Mouse (Mus musculus): ENCODE data around the gene Ciao1.
"Not testable (repeated sequence)": the region's sequence is repeated elsewhere in the genome, so short reads cannot be mapped to it uniquely, and the experiment has no call there.

Gene Ciao1

DNA sequence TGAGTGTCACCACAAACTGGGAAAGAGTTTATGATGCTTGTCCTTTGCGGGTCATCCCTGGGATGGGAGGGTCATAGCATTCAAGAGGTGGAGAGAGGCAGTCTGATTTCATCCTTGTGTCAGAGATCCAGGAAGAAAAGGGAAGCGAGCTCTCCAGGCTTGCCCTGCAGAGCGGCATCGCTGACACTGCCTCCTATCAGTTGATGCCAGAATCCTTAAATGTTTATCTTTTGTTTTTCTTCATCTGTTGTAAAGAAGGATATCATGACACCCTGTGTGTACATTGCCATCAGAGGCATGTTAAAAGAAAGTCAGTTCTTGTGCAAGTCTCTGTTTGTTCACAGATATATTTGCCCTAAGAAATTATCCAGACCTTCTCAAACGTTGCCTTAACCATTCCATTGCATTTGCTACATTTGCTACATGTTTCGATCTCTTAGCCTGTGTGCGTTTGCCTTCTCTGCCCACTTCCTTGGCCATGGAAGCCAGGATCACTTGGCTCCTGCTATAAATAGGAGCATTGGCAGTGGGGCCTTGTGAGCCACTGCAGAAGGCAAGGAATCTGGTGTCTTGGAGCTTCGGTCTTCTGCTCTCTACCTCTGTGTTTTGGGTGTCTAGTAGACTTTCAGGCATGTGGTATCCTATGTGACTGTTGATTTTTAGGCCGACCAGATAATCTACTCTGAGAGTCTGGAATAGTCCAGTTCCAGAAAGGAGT, 2.8 kb upstream of the Ciao1 start:
- DNase-seq (ENCODE audit: low spot score in 2 of 2) = no peak

DNA sequence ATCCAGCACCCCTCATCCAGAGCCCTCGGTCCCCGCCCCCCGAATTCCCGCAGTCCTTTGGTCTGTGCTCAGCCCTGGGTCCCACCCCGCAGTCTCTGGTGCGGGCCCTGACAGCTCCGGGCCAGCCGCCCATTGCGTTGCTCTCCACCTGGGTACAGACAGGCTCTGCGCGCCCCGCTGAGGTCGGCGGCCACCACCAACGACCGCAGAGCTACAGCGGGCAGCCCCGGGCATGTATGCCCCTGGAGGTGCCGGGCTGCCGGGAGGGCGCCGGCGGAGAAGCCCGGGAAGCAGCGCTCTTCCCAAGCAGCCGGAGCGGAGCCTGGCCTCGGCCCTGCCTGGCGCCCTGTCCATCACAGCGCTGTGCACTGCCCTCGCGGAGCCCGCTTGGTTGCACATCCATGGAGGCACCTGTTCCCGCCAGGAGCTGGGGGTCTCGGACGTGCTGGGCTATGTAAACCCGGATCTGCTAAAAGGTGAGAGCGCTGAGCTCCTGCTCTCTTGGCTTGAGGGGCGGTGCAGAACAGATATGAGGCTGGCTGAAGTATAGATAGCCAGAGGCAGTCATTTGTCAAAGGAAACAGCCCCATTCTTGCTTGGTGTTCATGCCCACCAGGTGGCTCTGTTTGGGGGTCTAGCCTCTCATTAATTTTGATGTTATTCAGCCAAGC, 853 bp upstream of the Ciao1 start:
- peak in 1 of 2 experiments; percentile 39 for DNase-seq (ENCODE audit: low spot score in 2 of 2)

DNA sequence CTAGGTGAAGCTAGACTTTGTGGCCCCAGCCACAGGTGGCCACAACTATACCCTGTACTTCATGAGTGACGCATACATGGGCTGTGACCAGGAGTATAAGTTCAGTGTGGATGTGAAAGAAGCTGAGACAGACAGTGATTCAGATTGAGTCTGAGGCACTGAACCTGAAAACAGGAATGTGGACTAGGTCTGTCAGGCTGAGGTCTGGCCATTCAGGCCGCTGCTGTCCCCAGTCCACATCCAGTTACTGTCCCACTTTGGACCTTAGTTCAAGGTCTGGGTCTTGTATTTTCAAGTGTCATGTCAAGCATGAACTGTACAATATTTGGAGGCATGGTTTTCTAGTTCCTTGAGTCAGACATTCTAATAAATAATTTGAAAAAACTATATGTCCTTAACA, 7.6 kb downstream of the Ciao1 start:
- DNase-seq (ENCODE audit: low spot score in 2 of 2) = no peak

DNA sequence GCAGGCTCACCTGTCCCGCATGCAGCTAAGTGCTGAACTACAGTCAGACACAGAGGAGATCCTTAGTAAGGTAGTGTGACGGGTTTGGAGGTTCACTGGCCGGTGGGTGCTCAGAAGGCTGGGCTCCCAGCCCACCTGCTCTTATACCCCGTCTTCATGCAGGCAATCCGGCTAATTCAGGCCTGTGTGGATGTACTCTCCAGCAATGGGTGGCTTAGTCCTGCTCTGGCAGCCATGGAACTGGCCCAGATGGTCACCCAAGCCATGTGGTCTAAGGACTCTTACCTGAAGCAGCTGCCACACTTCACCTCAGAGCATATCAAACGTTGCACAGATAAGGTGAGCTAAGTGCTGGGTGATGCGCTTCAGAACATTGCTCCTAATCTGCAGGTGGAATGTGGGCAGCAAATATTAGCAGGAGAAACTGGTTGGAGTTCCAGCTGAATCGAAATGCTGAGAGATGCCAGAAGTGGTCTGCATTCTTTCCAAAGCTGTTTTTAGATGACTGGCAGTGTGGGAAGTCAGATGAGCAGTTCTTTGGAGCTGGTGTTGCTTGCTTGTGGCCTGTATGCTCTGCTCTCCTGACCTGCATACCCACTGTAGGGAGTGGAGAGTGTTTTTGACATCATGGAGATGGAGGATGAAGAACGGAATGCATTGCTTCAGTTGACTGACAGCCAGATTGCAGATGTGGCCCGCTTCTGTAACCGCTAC, 9.6 kb downstream of the Ciao1 start:
- no peak for DNase-seq (ENCODE audit: low spot score in 2 of 2)

- DNase-seq (ENCODE audit: low spot score in 2 of 2) = no peak
Measured at GRCm38 (mm10) chr2:127225261-127225660, 22.4 kb downstream of the Ciao1 start.

- DNase-seq (ENCODE audit: low spot score in 2 of 2) = no peak
Measured at GRCm38 (mm10) chr2:127217746-127218145, 29.9 kb downstream of the Ciao1 start.

DNA sequence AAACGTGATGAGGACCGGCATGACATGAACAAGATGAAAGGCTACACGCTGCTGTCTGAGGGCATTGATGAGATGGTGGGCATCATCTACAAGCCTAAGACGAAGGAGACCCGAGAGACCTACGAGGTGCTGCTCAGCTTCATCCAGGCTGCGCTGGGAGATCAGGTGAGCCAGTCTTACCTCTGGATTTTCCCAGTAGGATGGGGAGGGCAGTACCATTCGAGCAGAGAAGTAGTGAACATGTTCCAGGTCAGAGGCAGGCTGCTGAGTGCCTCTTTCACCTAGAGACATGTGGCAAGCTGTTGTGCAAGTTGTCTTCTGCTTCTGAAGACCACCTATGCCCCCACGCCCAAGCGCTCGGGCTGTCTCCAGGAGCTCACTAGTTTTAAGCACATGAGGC, 36.9 kb downstream of the Ciao1 start:
- no peak for DNase-seq (ENCODE audit: low spot score in 2 of 2)

- no peak for DNase-seq (ENCODE audit: low spot score in 2 of 2)
Measured at GRCm38 (mm10) chr2:127208452-127208769, 39.2 kb downstream of the Ciao1 start.

DNA sequence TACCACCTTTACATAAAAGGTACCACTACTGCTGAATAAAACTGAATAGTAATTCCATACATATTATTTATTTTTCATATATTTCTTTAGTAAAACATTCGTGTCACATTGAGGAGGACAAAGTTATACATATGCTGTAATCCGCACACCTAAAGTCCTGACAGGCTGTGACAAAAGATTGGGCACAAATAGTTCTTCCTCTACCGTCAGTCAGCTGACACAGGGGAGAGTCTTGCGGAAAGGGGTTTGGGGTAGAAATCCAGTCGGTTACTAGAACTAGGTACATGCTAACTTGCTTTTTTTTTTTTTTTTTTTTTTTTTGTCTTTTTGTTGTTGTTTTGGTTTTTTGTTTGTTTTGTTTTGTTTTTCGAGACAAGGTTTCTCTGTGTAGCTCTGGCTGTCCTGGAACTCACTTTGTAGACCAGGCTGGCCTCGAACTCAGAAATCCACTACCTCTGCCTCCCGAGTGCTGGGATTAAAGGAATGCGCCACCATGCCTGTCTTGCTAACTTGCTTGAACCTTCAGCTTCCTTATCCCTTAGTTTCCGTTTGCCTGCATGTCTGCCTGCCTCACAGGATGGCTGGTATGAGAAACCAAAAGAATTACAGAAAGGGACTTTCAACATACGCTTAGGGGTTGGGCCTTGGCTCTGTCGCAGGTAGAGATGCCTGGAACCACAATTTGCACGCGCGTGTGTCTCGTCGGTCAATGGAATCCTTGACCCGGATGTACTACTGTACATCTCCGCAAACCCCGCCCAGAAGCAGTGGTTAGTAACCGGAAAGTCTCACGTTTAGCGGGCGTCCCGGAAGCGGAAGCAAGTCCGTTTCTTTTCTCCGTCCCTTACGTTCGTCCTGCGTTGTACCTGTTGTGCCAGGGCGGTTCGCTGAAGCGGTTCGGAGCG, 39.8 kb downstream of the Ciao1 start, which contains the start of the genes 1810024B03Rik and Snrnp200:
Gene 1810024B03Rik (minus strand): TSS at position 734 of the 905 bp plus-strand sequence.
Gene Snrnp200 (plus strand): TSS at position 840 of the 905 bp plus-strand sequence.
- peak; percentile 90 to 96 for DNase-seq (ENCODE audit: low spot score in 2 of 2)

DNA sequence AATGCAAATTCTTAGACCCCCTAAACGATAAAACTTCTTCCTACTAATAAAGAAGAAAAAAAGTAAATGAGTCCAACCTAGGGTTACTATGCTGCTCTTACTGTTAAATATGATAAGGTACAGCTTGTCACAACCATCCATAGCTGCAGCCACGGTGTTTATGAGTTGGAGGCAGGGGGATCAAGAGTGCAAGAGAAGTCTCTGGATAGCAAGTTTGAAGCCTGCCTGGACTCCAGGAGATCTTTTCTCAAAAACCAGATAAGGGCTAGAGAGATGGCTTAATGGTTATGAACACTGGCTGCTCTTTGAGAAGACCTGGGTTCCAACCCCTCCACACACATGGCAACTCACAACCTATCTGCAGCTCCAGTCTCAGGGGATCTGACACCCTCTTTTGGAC, 40.7 kb downstream of the Ciao1 start:
- no peak for DNase-seq (ENCODE audit: low spot score in 2 of 2)

GRCm38 (mm10) chr2:127205936-127206335, 41.7 kb downstream of the Ciao1 start:
- DNase-seq (ENCODE audit: low spot score in 2 of 2) = not testable (repeated sequence)

DNA sequence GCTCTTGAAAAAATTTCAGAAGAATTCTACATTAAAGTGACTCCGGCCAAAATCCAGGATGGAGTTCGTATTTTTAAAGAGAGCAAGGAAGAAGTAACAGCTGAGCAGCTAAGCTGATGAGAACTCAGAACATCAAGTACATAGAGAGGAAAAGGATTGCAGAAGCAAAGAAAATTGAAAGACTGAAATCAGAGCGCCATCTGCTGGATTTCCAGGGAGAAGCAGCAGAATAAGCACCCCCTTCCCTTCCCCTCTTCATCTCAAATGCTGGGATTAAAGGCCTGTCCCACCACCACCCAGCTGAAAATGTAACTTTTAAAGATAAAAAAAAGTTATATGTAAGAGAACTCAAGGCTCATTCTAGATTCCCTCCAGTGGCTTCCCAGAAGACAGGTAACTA, 42.7 kb downstream of the Ciao1 start:
- DNase-seq (ENCODE audit: low spot score in 2 of 2) = peak in 1 of 2 experiments; percentile 63
